13 mouse cellular contexts compared by ENCODE assay signal in the genomic region with DNA sequence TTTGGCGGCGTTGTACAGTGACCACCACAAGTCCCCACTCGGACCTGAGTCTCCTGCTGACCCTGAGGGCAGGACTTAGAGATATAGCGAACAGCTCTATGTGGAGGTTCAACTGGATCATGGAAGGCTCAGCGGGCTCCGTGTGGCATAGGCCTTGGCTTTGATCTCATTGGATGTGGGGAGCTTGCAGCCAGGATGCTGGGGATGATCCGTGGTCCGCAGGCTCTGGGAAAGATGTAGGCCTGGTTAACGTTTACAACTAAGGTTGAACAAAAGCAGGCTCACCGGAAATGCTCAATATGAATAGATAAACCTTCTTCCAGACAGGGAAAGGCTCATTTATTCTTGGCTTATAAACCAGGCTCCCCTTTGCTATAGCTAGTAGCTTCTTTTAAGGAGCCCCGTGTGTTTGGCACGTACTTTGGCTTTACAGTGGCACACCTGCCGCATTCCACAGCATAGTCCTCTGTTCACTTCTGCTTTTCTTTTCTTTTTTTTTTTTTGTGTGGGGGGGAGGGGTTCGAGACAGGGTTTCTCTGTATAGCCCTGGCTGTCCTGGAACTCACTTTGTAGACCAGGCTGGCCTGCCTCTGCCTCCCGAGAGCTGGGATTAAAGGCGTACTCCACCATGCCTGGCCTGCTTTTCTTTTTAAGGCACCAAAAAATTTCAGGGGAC. TPM values are rescaled to one million over a fixed set of nuclear protein-coding genes. Genes with fewer than 3 reads are reported as not detected.
DNase-seq lines count a peak whose midpoint lies in the region; ATAC-seq and TF ChIP-seq lines count a peak whose summit lies in the region.
"Had no signal": no experiment of that assay in that cellular context is flagged by ENCODE, and none has a peak within 500 bp of the region (broad histone marks: within the 10 kb centered on the region; RNA-seq: fewer than 3 reads in every experiment).

No protein-coding gene starts in this region.

- TF ChIP-seq RAD21 in CH12.LX (IDR thresholded peaks at IDR 0.05; ENCODE audit: low read depth, low read length), result no peak

- H3K9ac ChIP-seq in kidney, embryonic 14.5 days (ENCODE audit: low read depth, low read length), result peak overlapping the region; percentile 68; the same call in 1 of the 2 replicates
- no peak overlapping the region for H3K9ac ChIP-seq in CH12.LX (ENCODE audit: insufficient read depth, low read depth)
- H3K9ac ChIP-seq in intestine, embryonic 16.5 days (ENCODE audit: low read depth, low read length), result peak overlapping the region; percentile 66; the same call in 1 of the 2 replicates
- H3K9ac ChIP-seq: embryonic facial prominence, embryonic 15.5 days had no signal

- TF ChIP-seq CTCF in CH12.LX (conservative IDR thresholded peaks at IDR 0.05 in 1 of 2, IDR thresholded peaks at IDR 0.05 in 1 of 2; ENCODE audit: low read depth in 2 of 2, low read length in 2 of 2), result no peak
- no peak for TF ChIP-seq CTCF in thymus, adult 2 months (IDR thresholded peaks at IDR 0.05; ENCODE audit: borderline replicate concordance, control insufficient read depth, extremely low read depth, insufficient read depth, low read length, poor library complexity)

- peaks cover 41% of the 10 kb centered on the region for H3K4me1 ChIP-seq in kidney, embryonic 14.5 days (ENCODE audit: control insufficient read depth, insufficient read depth, low read length)
- no peaks in the 10 kb centered on the region for H3K4me1 ChIP-seq in CH12.LX (ENCODE audit: control insufficient read depth in 1 of 2, insufficient read depth in 2 of 2)
- H3K4me1 ChIP-seq in intestine, embryonic 16.5 days (ENCODE audit: control insufficient read depth, insufficient read depth, low read length), result peaks cover 23% of the 10 kb centered on the region
- no peaks in the 10 kb centered on the region for H3K4me1 ChIP-seq in thymus, adult 2 months (replicated peaks; ENCODE audit: control insufficient read depth, insufficient read depth, low read length)

- peaks cover 40% of the 10 kb centered on the region for H3K27me3 ChIP-seq in kidney, embryonic 14.5 days (ENCODE audit: control insufficient read depth, insufficient read depth, low read length)
- H3K27me3 ChIP-seq in CH12.LX (replicated peaks), result peaks cover 53% of the 10 kb centered on the region
- H3K27me3 ChIP-seq in intestine, embryonic 16.5 days (replicated peaks; ENCODE audit: control insufficient read depth, insufficient read depth, low read length), result peaks cover 58% of the 10 kb centered on the region
- H3K27me3 ChIP-seq in thymus, adult 2 months (ENCODE audit: control insufficient read depth, insufficient read depth, low read length), result peaks cover 20% of the 10 kb centered on the region

- DNase-seq in kidney, adult 9 months, result no peak
- DNase-seq in A20 (ENCODE audit: low read depth, low spot score) (peak; percentile 73), CH12.LX (ENCODE audit: extremely low read depth) (no peak)
- no peak for DNase-seq in Muller cell, postnatal 12 days (ENCODE audit: inconsistent ontology term)
- DNase-seq in thymus, adult 2 months, result no peak
- DNase-seq: cerebellum, adult 9-10 months; thymus, postnatal 4 days had no signal

- no peak for TF ChIP-seq POLR2A in CH12.LX (IDR thresholded peaks at IDR 0.05; ENCODE audit: low read depth, low read length)
- TF ChIP-seq POLR2A in thymus, adult 2 months (IDR thresholded peaks at IDR 0.05; ENCODE audit: control insufficient read depth, extremely low read depth, insufficient read depth, low read length, poor library complexity), result no peak

- no peaks in the 10 kb centered on the region for H3K79me2 ChIP-seq in CH12.LX (replicated peaks; ENCODE audit: control insufficient read depth, extremely low read depth, insufficient read depth, poor library complexity, severe bottlenecking)

- WGBS in kidney, embryonic 14.5 days, result 40% methylated on average over 16 of the region's 16 CpGs
- WGBS in intestine, embryonic 16.5 days, result 25% methylated on average over 16 of the region's 16 CpGs
- 27% methylated on average over 16 of the region's 16 CpGs for WGBS in thymus, adult 2 months

- peak overlapping the region; percentile 40 for H3K4me3 ChIP-seq in kidney, embryonic 14.5 days (ENCODE audit: low read length)
- no peak overlapping the region for H3K4me3 ChIP-seq in CH12.LX (replicated peaks in 1 of 3; ENCODE audit: low read depth in 2 of 3, low read length in 2 of 3, poor library complexity in 1 of 3)
- peak overlapping the region; percentile 53 for H3K4me3 ChIP-seq in intestine, embryonic 16.5 days (ENCODE audit: low read length)
- no peak overlapping the region for H3K4me3 ChIP-seq in thymus, adult 2 months (ENCODE audit: control insufficient read depth, insufficient read depth, low read length)

- dilution Hi-C loops in CH12.LX (cut with MboI; ENCODE audit: extremely low pct_ligation_motif_present, extremely low pct_unique_long_range_greater_than_20kb, low sequenced_read_pairs), result no loop called here

- H3K27ac ChIP-seq in kidney, embryonic 14.5 days (ENCODE audit: low read depth, low read length), result peak overlapping the region; percentile 91; the same call in 1 of the 2 replicates
- no peak overlapping the region for H3K27ac ChIP-seq in CH12.LX (ENCODE audit: insufficient read depth, low read depth)
- H3K27ac ChIP-seq in intestine, embryonic 16.5 days (ENCODE audit: low read length), result peak overlapping the region; percentile 81; the same call in 1 of the 2 replicates
- no peak overlapping the region for H3K27ac ChIP-seq in thymus, adult 2 months (ENCODE audit: control insufficient read depth, insufficient read depth, low read length)
- H3K27ac ChIP-seq: embryonic facial prominence, embryonic 15.5 days; limb, embryonic 13.5 days had no signal

- ATAC-seq in kidney, embryonic 14.5 days (ENCODE audit: low FRiP score, low TSS enrichment), result no peak
- no peak for ATAC-seq in intestine, embryonic 16.5 days
- ATAC-seq: forebrain, embryonic 14.5 days had no signal

- in situ Hi-C loops in CH12.LX (cut with MboI; ENCODE audit: low pct_ligation_motif_present, low pct_unique_long_range_greater_than_20kb, low sequenced_read_pairs), result no loop called here

- no peaks in the 10 kb centered on the region for H3K36me3 ChIP-seq in kidney, embryonic 14.5 days (ENCODE audit: control insufficient read depth, insufficient read depth, low read length)
- H3K36me3 ChIP-seq in CH12.LX (replicated peaks in 1 of 2; ENCODE audit: control insufficient read depth in 1 of 2, insufficient read depth in 1 of 2, low read length in 1 of 2), result no peaks in the 10 kb centered on the region
- H3K36me3 ChIP-seq in intestine, embryonic 16.5 days (ENCODE audit: control insufficient read depth, insufficient read depth, low read length), result no peaks in the 10 kb centered on the region
- H3K36me3 ChIP-seq in thymus, adult 2 months (ENCODE audit: control insufficient read depth, insufficient read depth, low read length), result no peaks in the 10 kb centered on the region
- H3K36me3 ChIP-seq: embryonic facial prominence, embryonic 15.5 days; limb, embryonic 13.5 days had no signal

- H3K4me2 ChIP-seq in kidney, embryonic 14.5 days (replicated peaks; ENCODE audit: low read depth, low read length), result peak overlapping the region; percentile 62
- H3K4me2 ChIP-seq in CH12.LX (ENCODE audit: insufficient read depth, low read depth, poor library complexity, severe bottlenecking), result no peak overlapping the region
- H3K4me2 ChIP-seq in intestine, embryonic 16.5 days (ENCODE audit: low read depth, low read length), result peak overlapping the region; percentile 53

- no peak for TF ChIP-seq EP300 in CH12.LX (IDR thresholded peaks at IDR 0.05; ENCODE audit: low read length)

- no peaks in the 10 kb centered on the region for H3K9me3 ChIP-seq in kidney, embryonic 14.5 days (ENCODE audit: control insufficient read depth, low read length)
- no peaks in the 10 kb centered on the region for H3K9me3 ChIP-seq in CH12.LX (replicated peaks; ENCODE audit: low read length)
- H3K9me3 ChIP-seq in intestine, embryonic 16.5 days (ENCODE audit: control insufficient read depth, low read length), result no peaks in the 10 kb centered on the region
- H3K9me3 ChIP-seq: embryonic facial prominence, embryonic 15.5 days; limb, embryonic 13.5 days had no signal

TF ChIP-seq in CH12.LX, 34 proteins besides CTCF, POLR2A, EP300 and RAD21 (continues in another document):
- TF ChIP-seq KAT2A (IDR thresholded peaks at IDR 0.05; ENCODE audit: insufficient replicate concordance, low read length) (no peak), ZNF384 (IDR thresholded peaks at IDR 0.05; ENCODE audit: low read depth, low read length) (peak; percentile 62), BHLHE40 (IDR thresholded peaks at IDR 0.05; ENCODE audit: low read depth, low read length) (no peak), SIN3A (IDR thresholded peaks at IDR 0.05; ENCODE audit: low read length) (no peak), USF2 (conservative IDR thresholded peaks at IDR 0.05; ENCODE audit: low read depth, low read length) (no peak)

RNA-seq across cellular contexts. Expression of gene Foxl1, which starts 1.7 kb away (rescaled TPM):
- 6.6 and 7.1 TPM in 2 replicates for polyA plus RNA-seq in kidney, embryonic 14.5 days (2014; fragmentation: Nextera tagmentation; extraction: Ambion mirVana)
- total RNA-seq in CH12.LX (2012; rRNA removed) (0.04 TPM in 1 of 2 replicates, not detected in the other), CH12.LX (2014; rRNA removed) (not detected in 2 replicates)
- not detected in 2 replicates for polyA plus RNA-seq in CH12.LX (2012; ENCODE audit: insufficient read length, low read depth)
- polyA plus RNA-seq in intestine, embryonic 16.5 days (2015; fragmentation: Nextera tagmentation; extraction: Ambion mirVana), result 5.2 and 5.8 TPM in 2 replicates
- polyA plus RNA-seq in thymus, adult 2 months (2012; rRNA removed), result 0.11 and 0.14 TPM in 2 replicates
- total RNA-seq: megakaryocyte, adult 5-6 weeks had no signal

RNA-seq across cellular contexts. Expression of gene Foxc2, which starts 13.4 kb away (rescaled TPM):
- 48.3 and 52.3 TPM in 2 replicates for polyA plus RNA-seq in kidney, embryonic 14.5 days (2014; fragmentation: Nextera tagmentation; extraction: Ambion mirVana)
- total RNA-seq in CH12.LX (2012; rRNA removed) (not detected in 2 replicates), CH12.LX (2014; rRNA removed) (not detected in 2 replicates)
- not detected in 2 replicates for polyA plus RNA-seq in CH12.LX (2012; ENCODE audit: insufficient read length, low read depth)
- 0.20 and 0.22 TPM in 2 replicates for polyA plus RNA-seq in intestine, embryonic 16.5 days (2015; fragmentation: Nextera tagmentation; extraction: Ambion mirVana)
- 0.80 and 0.85 TPM in 2 replicates for polyA plus RNA-seq in thymus, adult 2 months (2012; rRNA removed)
- total RNA-seq: megakaryocyte, adult 5-6 weeks had no signal

RNA-seq across cellular contexts. Expression of gene Mthfsd, which starts 21.2 kb away (rescaled TPM):
- 67.0 and 72.8 TPM in 2 replicates for polyA plus RNA-seq in kidney, embryonic 14.5 days (2014; fragmentation: Nextera tagmentation; extraction: Ambion mirVana)
- total RNA-seq in CH12.LX (2012; rRNA removed), result 34.7 and 36.4 TPM in 2 replicates
- total RNA-seq in CH12.LX (2014; rRNA removed), result 30.1 and 30.7 TPM in 2 replicates
- 23.1 and 27.1 TPM in 2 replicates for polyA plus RNA-seq in CH12.LX (2012; ENCODE audit: insufficient read length, low read depth)
- polyA plus RNA-seq in intestine, embryonic 16.5 days (2015; fragmentation: Nextera tagmentation; extraction: Ambion mirVana), result 48.9 TPM in 2 replicates
- 60.8 and 69.4 TPM in 2 replicates for polyA plus RNA-seq in thymus, adult 2 months (2012; rRNA removed)

RNA-seq across cellular contexts. Expression of gene Foxf1, which starts 45.2 kb away (rescaled TPM):
- 0.74 and 0.93 TPM in 2 replicates for polyA plus RNA-seq in kidney, embryonic 14.5 days (2014; fragmentation: Nextera tagmentation; extraction: Ambion mirVana)
- not detected in 2 replicates for total RNA-seq in CH12.LX (2012; rRNA removed)
- not detected in 2 replicates for total RNA-seq in CH12.LX (2014; rRNA removed)
- polyA plus RNA-seq in CH12.LX (2012; ENCODE audit: insufficient read length, low read depth), result not detected in 2 replicates
- 86.9 and 88.3 TPM in 2 replicates for polyA plus RNA-seq in intestine, embryonic 16.5 days (2015; fragmentation: Nextera tagmentation; extraction: Ambion mirVana)
- 0.94 and 1.3 TPM in 2 replicates for polyA plus RNA-seq in thymus, adult 2 months (2012; rRNA removed)
- total RNA-seq: megakaryocyte, adult 5-6 weeks had no signal

Comparison
In these comparisons a context has a peak if more than half of its experiments do, and no peak if none do; other contexts are left out.
1. H3K27ac ChIP-seq: peak in kidney, embryonic 14.5 days (single experiment) and intestine, embryonic 16.5 days (single experiment); none in CH12.LX (single experiment) and thymus, adult 2 months (single experiment).
2. H3K4me3 ChIP-seq: peak in kidney, embryonic 14.5 days (single experiment) and intestine, embryonic 16.5 days (single experiment); none in CH12.LX (0 of 3) and thymus, adult 2 months (single experiment).
3. RNA of gene Foxc2, which starts 13.4 kb away (polyA plus RNA-seq): 48.3 to 52.3 TPM in kidney, embryonic 14.5 days; 0.80 to 0.85 TPM in thymus, adult 2 months, 0.20 to 0.22 TPM in intestine, embryonic 16.5 days and not detected in CH12.LX; every median in the first group is over 10 times any median in the second.